Mouse (Mus musculus): Measurements from ENCODE around the gene Sdc1. TPM values are rescaled to one million over a fixed set of nuclear protein-coding genes. Genes with fewer than 3 reads are reported as not detected.

Sdc1 gene
- polyA plus RNA-seq, 1 experiment from 2014 or later, result 303 TPM

- ATAC-seq (peak; percentile 53), DNase-seq (ENCODE audit: low spot score) (peak; percentile 23)
Observed at GRCm38 (mm10) chr12:8759115-8759514, 12.0 kb upstream of the Sdc1 start.

DNA sequence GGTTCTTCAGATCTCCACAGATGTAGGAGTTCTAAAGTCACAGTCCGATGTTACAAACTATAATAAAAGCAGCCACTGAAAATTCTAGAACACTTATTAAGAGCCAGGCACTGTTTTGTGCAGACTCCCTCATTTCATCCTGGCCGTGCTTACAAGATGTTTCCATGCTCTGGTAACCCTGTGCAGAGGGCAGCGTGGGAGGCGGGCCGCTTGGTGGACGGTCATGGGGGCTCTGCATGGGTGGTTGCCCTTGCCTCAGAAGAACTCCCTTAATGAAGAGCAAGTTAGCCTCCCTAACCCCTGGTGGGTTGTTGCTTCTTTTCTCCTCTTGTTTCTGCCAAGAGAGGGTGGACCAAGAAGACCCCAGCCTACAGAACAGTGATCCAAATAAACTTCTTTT is 11.3 kb upstream of the Sdc1 start:
- Histone ChIP-seq H3K4me3 (ENCODE audit: low read depth, low read length) (no peak overlapping the region), H3K4me2 (replicated peaks; ENCODE audit: low read depth, low read length) (no peak overlapping the region), H3K27me3 (replicated peaks; ENCODE audit: insufficient read depth, low read length) (no peaks in the 10 kb centered on the region), H3K27ac (ENCODE audit: low read length) (no peak overlapping the region), H3K9me3 (ENCODE audit: low read length) (no peaks in the 10 kb centered on the region), H3K4me1 (ENCODE audit: insufficient read depth, low read depth, low read length) (no peaks in the 10 kb centered on the region), H3K36me3 (ENCODE audit: insufficient read depth, low read length) (no peaks in the 10 kb centered on the region), H3K9ac (replicated peaks; ENCODE audit: low read depth) (no peak overlapping the region)
- no peak for TF ChIP-seq EP300 (IDR thresholded peaks at IDR 0.05)
- TF ChIP-seq CTCF (IDR thresholded peaks at IDR 0.05), result no peak
- DNase-seq (ENCODE audit: low spot score), result no peak
- no peak for ATAC-seq
- 85% methylated on average over 6 of the region's 6 CpGs for WGBS

More at GRCm38 (mm10) chr12:8759115-8759514, 12.0 kb upstream of the Sdc1 start:
- Histone ChIP-seq H3K36me3 (ENCODE audit: insufficient read depth, low read length) (no peaks in the 10 kb centered on the region), H3K4me2 (replicated peaks; ENCODE audit: low read depth, low read length) (no peak overlapping the region), H3K4me3 (ENCODE audit: low read depth, low read length) (no peak overlapping the region), H3K9ac (replicated peaks; ENCODE audit: low read depth) (no peak overlapping the region), H3K4me1 (ENCODE audit: insufficient read depth, low read depth, low read length) (no peaks in the 10 kb centered on the region), H3K27ac (ENCODE audit: low read length) (no peak overlapping the region), H3K9me3 (ENCODE audit: low read length) (no peaks in the 10 kb centered on the region), H3K27me3 (replicated peaks; ENCODE audit: insufficient read depth, low read length) (no peaks in the 10 kb centered on the region)
- 61% methylated on average over 4 of the region's 4 CpGs for WGBS
- TF ChIP-seq CTCF (IDR thresholded peaks at IDR 0.05) (no peak), EP300 (IDR thresholded peaks at IDR 0.05) (no peak)

- TF ChIP-seq CTCF (IDR thresholded peaks at IDR 0.05), result no peak
- TF ChIP-seq EP300 (IDR thresholded peaks at IDR 0.05), result no peak
- no peaks in the 10 kb centered on the region for H3K4me1 ChIP-seq (ENCODE audit: insufficient read depth, low read depth, low read length)
- H3K9ac ChIP-seq (replicated peaks; ENCODE audit: low read depth), result no peak overlapping the region
- ATAC-seq (no peak), DNase-seq (ENCODE audit: low spot score) (no peak)
- no peak overlapping the region for H3K27ac ChIP-seq (ENCODE audit: low read length)
- no peak overlapping the region for H3K4me2 ChIP-seq (replicated peaks; ENCODE audit: low read depth, low read length)
- no peaks in the 10 kb centered on the region for H3K36me3 ChIP-seq (ENCODE audit: insufficient read depth, low read length)
- 62% methylated on average over 6 of the region's 6 CpGs for WGBS
- no peaks in the 10 kb centered on the region for H3K27me3 ChIP-seq (replicated peaks; ENCODE audit: insufficient read depth, low read length)
- H3K9me3 ChIP-seq (ENCODE audit: low read length), result no peaks in the 10 kb centered on the region
- H3K4me3 ChIP-seq (ENCODE audit: low read depth, low read length), result no peak overlapping the region
Observed at GRCm38 (mm10) chr12:8760561-8760960, 10.6 kb upstream of the Sdc1 start.

DNA sequence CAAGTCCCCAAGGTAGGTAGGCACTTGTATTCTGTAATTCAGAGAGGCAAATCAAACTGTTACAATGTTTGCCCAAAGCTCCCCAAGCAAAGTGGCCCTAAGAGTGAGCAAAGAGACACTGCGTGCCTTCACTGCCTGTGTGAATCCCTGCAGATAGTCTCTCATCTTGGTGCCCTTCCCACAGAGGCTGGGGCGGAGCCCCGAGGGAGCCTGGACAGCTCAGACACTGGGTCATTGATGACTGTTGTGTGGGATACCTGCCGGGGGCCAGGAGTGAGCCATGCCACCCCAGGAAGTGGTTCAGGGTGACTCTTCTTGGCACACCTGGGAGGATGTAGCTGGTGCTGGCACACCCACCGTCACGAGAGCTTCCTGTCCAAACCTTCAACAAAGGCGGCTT is 10.1 kb upstream of the Sdc1 start:
- DNase-seq (ENCODE audit: low spot score) (no peak), ATAC-seq (no peak)
- Histone ChIP-seq H3K27me3 (replicated peaks; ENCODE audit: insufficient read depth, low read length) (no peaks in the 10 kb centered on the region), H3K4me2 (replicated peaks; ENCODE audit: low read depth, low read length) (no peak overlapping the region), H3K36me3 (ENCODE audit: insufficient read depth, low read length) (no peaks in the 10 kb centered on the region), H3K9me3 (ENCODE audit: low read length) (no peaks in the 10 kb centered on the region), H3K9ac (replicated peaks; ENCODE audit: low read depth) (no peak overlapping the region), H3K27ac (ENCODE audit: low read length) (no peak overlapping the region), H3K4me3 (ENCODE audit: low read depth, low read length) (no peak overlapping the region), H3K4me1 (ENCODE audit: insufficient read depth, low read depth, low read length) (no peaks in the 10 kb centered on the region)
- 64% methylated on average over 7 of the region's 7 CpGs for WGBS
- TF ChIP-seq CTCF (IDR thresholded peaks at IDR 0.05) (no peak), EP300 (IDR thresholded peaks at IDR 0.05) (no peak)

DNA sequence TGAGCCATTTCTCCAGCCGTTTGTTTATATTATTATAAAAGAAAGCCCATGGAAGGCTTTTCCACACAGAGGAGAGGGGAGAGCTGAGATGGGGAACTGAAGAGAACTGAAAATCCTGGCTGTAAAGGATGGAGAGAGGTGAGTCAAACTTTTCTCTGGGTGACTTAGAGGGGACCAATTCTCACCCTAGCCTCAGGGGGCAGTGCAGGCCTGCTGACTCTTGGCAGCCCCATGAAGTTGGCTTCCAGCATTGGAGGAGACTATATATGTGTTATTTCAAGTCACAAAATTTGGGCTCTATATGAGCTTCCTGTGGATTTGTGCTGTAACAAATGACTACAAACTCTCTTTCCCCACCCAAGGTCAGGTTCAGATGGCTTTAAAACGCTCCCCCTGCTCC is 8.5 kb upstream of the Sdc1 start:
- ATAC-seq (no peak; the same call in 1 of the 2 replicates), DNase-seq (ENCODE audit: low spot score) (peak; percentile 38)
- TF ChIP-seq EP300 (IDR thresholded peaks at IDR 0.05) (no peak), CTCF (IDR thresholded peaks at IDR 0.05) (peak; percentile 75)
- Histone ChIP-seq H3K27ac (ENCODE audit: low read length) (no peak overlapping the region), H3K27me3 (replicated peaks; ENCODE audit: insufficient read depth, low read length) (no peaks in the 10 kb centered on the region), H3K4me3 (ENCODE audit: low read depth, low read length) (no peak overlapping the region), H3K9me3 (ENCODE audit: low read length) (no peaks in the 10 kb centered on the region), H3K4me1 (ENCODE audit: insufficient read depth, low read depth, low read length) (no peaks in the 10 kb centered on the region), H3K36me3 (ENCODE audit: insufficient read depth, low read length) (no peaks in the 10 kb centered on the region), H3K9ac (replicated peaks; ENCODE audit: low read depth) (no peak overlapping the region), H3K4me2 (replicated peaks; ENCODE audit: low read depth, low read length) (no peak overlapping the region)
- 72% methylated on average over 2 of the region's 2 CpGs for WGBS

GRCm38 (mm10) chr12:8764221-8764930 is 6.7 kb upstream of the Sdc1 start:
- Histone ChIP-seq H3K4me1 (ENCODE audit: insufficient read depth, low read depth, low read length) (no peaks in the 10 kb centered on the region), H3K9me3 (ENCODE audit: low read length) (no peaks in the 10 kb centered on the region), H3K4me3 (ENCODE audit: low read depth, low read length) (no peak overlapping the region), H3K27ac (ENCODE audit: low read length) (no peak overlapping the region), H3K4me2 (replicated peaks; ENCODE audit: low read depth, low read length) (no peak overlapping the region), H3K27me3 (replicated peaks; ENCODE audit: insufficient read depth, low read length) (no peaks in the 10 kb centered on the region), H3K9ac (replicated peaks; ENCODE audit: low read depth) (no peak overlapping the region), H3K36me3 (ENCODE audit: insufficient read depth, low read length) (no peaks in the 10 kb centered on the region)
- ATAC-seq (peak; percentile 77), DNase-seq (ENCODE audit: low spot score) (peak; percentile 73)
- no peak for TF ChIP-seq CTCF (IDR thresholded peaks at IDR 0.05)
- TF ChIP-seq EP300 (IDR thresholded peaks at IDR 0.05), result no peak
- WGBS, result 51% methylated on average over 15 of the region's 15 CpGs

Data from lung, postnatal 0 days (tissue).